Mouse (Mus musculus): ENCODE results near the gene Commd7.

Gene Commd7

GRCm38 (mm10) chr2:153622449-153622848 is 10.1 kb downstream of the Commd7 start:
- DNase-seq (ENCODE audit: low read depth, low spot score), result no peak

- no peak for DNase-seq (ENCODE audit: low read depth, low spot score)
Measured at GRCm38 (mm10) chr2:153618889-153619288, 13.7 kb downstream of the Commd7 start.

- DNase-seq (ENCODE audit: low read depth, low spot score), result no peak
Measured at GRCm38 (mm10) chr2:153618439-153618838, 14.1 kb downstream of the Commd7 start.

GRCm38 (mm10) chr2:153616893-153617292 is 15.7 kb downstream of the Commd7 start:
- DNase-seq (ENCODE audit: low read depth, low spot score), result no peak

- DNase-seq (ENCODE audit: low read depth, low spot score), result peak; percentile 37
Measured at GRCm38 (mm10) chr2:153612594-153613281, 19.8 kb downstream of the Commd7 start.

- no peak for DNase-seq (ENCODE audit: low read depth, low spot score)
Measured at GRCm38 (mm10) chr2:153611743-153612142, 20.8 kb downstream of the Commd7 start.

GRCm38 (mm10) chr2:153611241-153611630 is 21.3 kb downstream of the Commd7 start:
- DNase-seq (ENCODE audit: low read depth, low spot score), result no peak

DNA sequence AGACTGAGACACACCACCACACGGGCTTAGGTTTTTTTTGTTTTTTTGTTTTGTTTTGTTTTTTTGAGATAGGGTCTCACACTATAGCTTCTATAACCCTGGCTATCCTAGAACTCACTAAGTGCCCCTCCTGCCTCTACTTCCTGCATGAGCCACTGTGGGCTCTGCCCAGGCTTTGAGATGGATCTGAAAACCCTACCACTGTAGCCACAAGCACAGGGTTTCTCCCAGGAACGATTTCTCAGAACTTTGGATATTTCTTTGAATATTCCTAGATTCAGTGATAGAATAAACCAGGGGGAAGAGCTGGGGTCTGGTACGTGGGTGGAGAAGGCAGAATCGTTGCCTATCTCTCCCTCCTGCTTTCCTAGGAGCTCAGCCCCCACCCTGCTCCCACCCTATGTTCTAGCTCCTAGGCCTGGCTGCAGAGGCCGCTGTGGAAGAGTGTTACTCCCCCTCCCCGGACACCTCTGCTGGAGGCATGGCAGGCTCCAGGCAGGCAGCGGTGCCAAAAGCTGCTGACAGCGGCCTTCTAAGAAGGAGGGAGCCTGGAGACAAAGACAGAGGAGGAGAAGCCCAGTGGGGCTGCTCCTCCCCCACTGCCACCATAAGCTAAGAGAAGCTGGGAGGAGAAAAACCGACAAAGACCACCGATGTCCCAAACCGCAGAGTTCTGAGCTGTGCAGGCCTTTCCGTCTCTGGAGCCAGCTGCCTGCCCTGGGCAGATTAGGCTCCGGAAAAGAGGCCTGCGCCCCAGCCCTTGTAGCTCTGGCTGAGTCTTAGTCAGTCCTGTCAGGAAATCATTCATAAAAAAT is 21.9 kb downstream of the Commd7 start:
- peak; percentile 53 for DNase-seq (ENCODE audit: low read depth, low spot score)

GRCm38 (mm10) chr2:153609548-153609947 is 23.0 kb downstream of the Commd7 start:
- DNase-seq (ENCODE audit: low read depth, low spot score), result peak; percentile 93

GRCm38 (mm10) chr2:153609058-153609457 is 23.5 kb downstream of the Commd7 start:
- no peak for DNase-seq (ENCODE audit: low read depth, low spot score)

DNA sequence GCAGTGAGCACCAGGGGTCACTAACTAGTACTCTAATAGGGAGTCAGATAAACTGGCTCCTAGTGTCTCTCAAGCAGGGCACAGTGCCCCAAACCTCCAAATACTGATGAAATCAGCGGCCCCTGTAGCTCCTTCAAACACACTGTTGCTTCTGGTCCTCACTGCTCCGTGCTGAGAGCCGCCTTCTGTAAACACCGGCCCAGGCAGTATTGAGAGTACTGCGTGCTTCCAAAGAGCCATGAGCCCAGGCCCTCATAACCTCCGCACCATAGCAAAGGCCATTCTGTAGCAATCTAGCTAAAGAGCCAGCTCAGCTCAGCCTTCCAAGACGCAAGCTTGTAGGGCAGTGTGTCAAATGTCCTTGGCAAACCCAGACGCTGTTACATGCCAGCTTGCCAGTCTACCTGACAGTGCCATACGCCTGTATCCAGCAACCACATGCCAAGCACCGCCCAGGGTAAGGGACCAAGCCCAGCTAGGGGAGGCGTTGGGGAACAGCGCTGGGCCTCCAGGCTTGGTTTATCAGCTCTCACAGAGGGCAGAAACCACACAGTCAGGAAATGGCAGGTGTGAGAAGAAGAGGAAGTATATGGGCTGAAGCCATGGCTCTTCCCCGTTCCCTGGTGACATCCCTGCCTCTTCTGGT is 24.6 kb downstream of the Commd7 start:
- peak; percentile 97 for DNase-seq (ENCODE audit: low read depth, low spot score)

GRCm38 (mm10) chr2:153606421-153606820 is 26.2 kb downstream of the Commd7 start:
- no peak for DNase-seq (ENCODE audit: low read depth, low spot score)

- peak; percentile 35 for DNase-seq (ENCODE audit: low read depth, low spot score)
Measured at GRCm38 (mm10) chr2:153603724-153604123, 28.9 kb downstream of the Commd7 start.

DNA sequence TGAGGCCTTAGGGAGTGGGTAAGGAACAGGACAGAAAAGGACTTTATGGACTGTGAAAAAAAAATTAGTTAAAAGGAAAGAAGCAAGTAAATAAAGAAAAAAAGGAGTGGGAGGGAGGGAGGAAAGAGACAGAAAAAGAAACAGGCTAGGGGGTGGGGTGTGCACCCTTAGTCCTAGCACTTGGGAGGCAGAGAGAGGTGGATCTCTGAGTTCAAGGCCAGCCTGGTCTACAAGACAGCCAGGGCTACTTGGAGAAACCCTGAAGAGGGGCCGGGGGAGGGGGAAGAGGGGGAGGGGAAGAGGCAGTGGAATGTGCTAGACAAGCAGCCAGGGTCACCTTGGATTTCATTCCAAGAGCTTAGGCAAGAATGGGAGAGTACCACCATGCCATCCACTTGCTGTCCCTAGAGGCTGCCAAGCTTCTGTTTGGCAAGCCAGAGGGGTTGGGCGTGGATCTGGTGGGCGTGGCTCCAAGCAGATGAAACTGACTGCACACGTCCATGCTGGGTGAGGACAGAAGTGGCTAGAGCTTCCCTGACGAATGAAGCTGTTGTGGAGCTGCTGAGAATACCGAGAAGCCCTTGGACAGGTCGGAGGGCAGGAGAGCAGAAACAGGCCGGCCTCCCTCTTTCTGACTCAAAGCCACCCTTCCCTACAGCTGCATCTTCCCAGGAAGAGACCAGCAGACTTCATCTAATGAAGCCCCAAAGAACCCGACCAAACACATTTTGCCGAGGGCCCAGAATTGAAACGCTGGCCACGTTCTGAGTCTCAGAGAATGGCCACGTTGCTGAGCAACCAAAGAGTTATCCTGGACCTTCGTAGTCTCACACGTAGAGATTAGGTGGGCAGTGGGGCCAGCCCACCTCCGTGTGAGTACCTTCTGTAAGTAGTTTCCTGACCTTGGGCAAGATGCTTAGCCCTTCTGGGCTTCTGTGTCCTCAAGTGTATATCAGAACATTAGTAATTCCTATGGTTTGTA is 31.6 kb downstream of the Commd7 start:
- DNase-seq (ENCODE audit: low read depth, low spot score), result peak; percentile 38

- peak; percentile 49 for DNase-seq (ENCODE audit: low read depth, low spot score)
Measured at GRCm38 (mm10) chr2:153600021-153600666, 32.4 kb downstream of the Commd7 start.

DNA sequence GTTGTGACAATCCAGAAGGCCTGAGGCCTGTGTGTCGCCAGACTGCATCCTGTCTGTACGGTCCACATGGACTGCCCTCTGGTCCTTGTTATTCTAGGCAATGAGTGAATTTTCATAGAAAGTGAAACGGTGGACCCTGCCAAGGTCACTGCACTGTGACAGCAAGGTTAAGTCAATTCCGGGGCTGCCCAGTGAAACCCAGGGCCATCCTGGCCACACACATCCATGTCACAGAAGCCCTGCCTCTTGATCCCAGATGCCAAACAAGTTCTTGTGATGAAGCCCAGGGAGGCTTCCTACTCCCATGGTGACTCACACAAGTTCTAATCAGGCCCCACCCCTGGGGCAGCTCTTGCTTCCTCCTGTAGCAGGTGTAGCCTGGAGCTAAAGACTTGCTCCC is 35.0 kb downstream of the Commd7 start:
- no peak for DNase-seq (ENCODE audit: low read depth, low spot score)

GRCm38 (mm10) chr2:153597014-153597413 is 35.6 kb downstream of the Commd7 start:
- no peak for DNase-seq (ENCODE audit: low read depth, low spot score)

- DNase-seq (ENCODE audit: low read depth, low spot score), result no peak
Measured at GRCm38 (mm10) chr2:153594998-153595397, 37.6 kb downstream of the Commd7 start.

- peak; percentile 93 for DNase-seq (ENCODE audit: low read depth, low spot score)
Measured at GRCm38 (mm10) chr2:153593186-153593585, 39.4 kb downstream of the Commd7 start.

Data from brain, adult 2 months (tissue).